Mouse (Mus musculus): ENCODE results near the gene Gstcd.

Gstcd gene

GRCm38 (mm10) chr3:133026977-133027376, 64.9 kb downstream of the Gstcd start:
- DNase-seq (ENCODE audit: low read depth, low spot score), result no peak

GRCm38 (mm10) chr3:133007250-133007649, 84.6 kb downstream of the Gstcd start:
- no peak for DNase-seq (ENCODE audit: low read depth, low spot score)

- DNase-seq (ENCODE audit: low read depth, low spot score), result no peak
These were observed 95.5 kb downstream of the Gstcd start for GRCm38 (mm10) chr3:132996299-132996698.

- no peak for DNase-seq (ENCODE audit: low read depth, low spot score)
These were observed 95.9 kb downstream of the Gstcd start for GRCm38 (mm10) chr3:132995904-132996267.

- DNase-seq (ENCODE audit: low read depth, low spot score), result no peak
These were observed 96.5 kb downstream of the Gstcd start for GRCm38 (mm10) chr3:132995172-132995903.

- no peak for DNase-seq (ENCODE audit: low read depth, low spot score)
These were observed 105.6 kb downstream of the Gstcd start for GRCm38 (mm10) chr3:132986188-132986587.

- DNase-seq (ENCODE audit: low read depth, low spot score), result peak; percentile 7
These were observed 107.9 kb downstream of the Gstcd start for GRCm38 (mm10) chr3:132983845-132984485.

- DNase-seq (ENCODE audit: low read depth, low spot score), result no peak
These were observed 109.9 kb downstream of the Gstcd start for GRCm38 (mm10) chr3:132981968-132982367.

GRCm38 (mm10) chr3:132979781-132980461, 111.9 kb downstream of the Gstcd start:
- DNase-seq (ENCODE audit: low read depth, low spot score), result no peak

GRCm38 (mm10) chr3:132966255-132966654, 125.6 kb downstream of the Gstcd start:
- no peak for DNase-seq (ENCODE audit: low read depth, low spot score)

GRCm38 (mm10) chr3:132964715-132965507, 126.9 kb downstream of the Gstcd start:
- no peak for DNase-seq (ENCODE audit: low read depth, low spot score)

GRCm38 (mm10) chr3:132962631-132963361, 129.0 kb downstream of the Gstcd start:
- no peak for DNase-seq (ENCODE audit: low read depth, low spot score)

- no peak for DNase-seq (ENCODE audit: low read depth, low spot score)
These were observed 141.3 kb downstream of the Gstcd start for GRCm38 (mm10) chr3:132950529-132950880.

- peak; percentile 20 for DNase-seq (ENCODE audit: low read depth, low spot score)
These were observed 141.9 kb downstream of the Gstcd start, which contains the start of gene Npnt for GRCm38 (mm10) chr3:132949791-132950528. Npnt (minus strand) TSS chr3:132950291.

- DNase-seq (ENCODE audit: low read depth, low spot score), result peak; percentile 14
These were observed 142.4 kb downstream of the Gstcd start for GRCm38 (mm10) chr3:132949380-132949790.

- no peak for DNase-seq (ENCODE audit: low read depth, low spot score)
These were observed 143.5 kb downstream of the Gstcd start for GRCm38 (mm10) chr3:132948298-132948795.

- DNase-seq (ENCODE audit: low read depth, low spot score), result no peak
These were observed 145.7 kb downstream of the Gstcd start for GRCm38 (mm10) chr3:132946086-132946485.

- DNase-seq (ENCODE audit: low read depth, low spot score), result no peak
These were observed 146.2 kb downstream of the Gstcd start for GRCm38 (mm10) chr3:132945669-132946068.

- no peak for DNase-seq (ENCODE audit: low read depth, low spot score)
These were observed 147.2 kb downstream of the Gstcd start for GRCm38 (mm10) chr3:132944609-132945008.

- no peak for DNase-seq (ENCODE audit: low read depth, low spot score)
These were observed 147.6 kb downstream of the Gstcd start for GRCm38 (mm10) chr3:132944193-132944592.
